Mouse (Mus musculus): ENCODE measurements around the gene Camta1. TPM values are rescaled to one million over a fixed set of nuclear protein-coding genes. Genes with fewer than 3 reads are reported as not detected.

Camta1 gene
- polyA plus RNA-seq, 1 experiment from 2014 or later = 83.5 TPM

- Histone ChIP-seq H3K4me1 (ENCODE audit: insufficient read depth, low read length) (peaks cover 10% of the 10 kb centered on the region), H3K4me3 (ENCODE audit: low read length) (no peak overlapping the region), H3K27ac (ENCODE audit: low read length) (no peak overlapping the region), H3K9me3 (ENCODE audit: low read length) (no peaks in the 10 kb centered on the region), H3K36me3 (ENCODE audit: insufficient read depth, low read length) (no peaks in the 10 kb centered on the region), H3K27me3 (ENCODE audit: insufficient read depth, low read length) (no peaks in the 10 kb centered on the region), H3K9ac (replicated peaks; ENCODE audit: low read length) (no peak overlapping the region), H3K4me2 (replicated peaks; ENCODE audit: low read depth, low read length) (no peak overlapping the region)
- peak; percentile 51; the same call in 1 of the 2 replicates for ATAC-seq (ENCODE audit: low FRiP score, low TSS enrichment)
- WGBS = 57% methylated on average over 4 of the region's 4 CpGs
These were observed 131.5 kb downstream of the Camta1 start for GRCm38 (mm10) chr4:151730037-151730759.

DNA sequence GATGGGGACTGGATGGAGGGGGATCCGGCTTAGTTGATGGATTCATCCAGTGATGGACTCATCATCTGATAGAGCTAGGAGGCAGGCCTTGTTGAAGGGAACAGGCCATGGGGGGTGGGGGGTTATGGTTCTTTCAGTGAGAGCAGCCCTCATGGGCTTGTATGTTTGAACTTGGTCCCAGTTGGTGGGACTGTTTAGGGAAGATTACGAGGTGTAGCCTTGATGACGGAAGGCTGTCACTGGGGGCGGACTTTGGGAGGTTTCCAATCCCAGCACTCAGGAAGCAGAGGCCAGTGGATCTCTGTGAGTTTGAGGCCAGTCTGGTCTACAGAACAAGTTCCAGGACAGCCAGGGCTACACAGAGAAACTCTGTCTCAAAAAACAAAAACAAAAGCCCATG, 132.6 kb downstream of the Camta1 start:
- no peak for ATAC-seq (ENCODE audit: low FRiP score, low TSS enrichment)
- H3K4me3 ChIP-seq (ENCODE audit: low read length) = no peak overlapping the region
- H3K9me3 ChIP-seq (ENCODE audit: low read length) = no peaks in the 10 kb centered on the region
- H3K9ac ChIP-seq (replicated peaks; ENCODE audit: low read length) = no peak overlapping the region
- no peak overlapping the region for H3K4me2 ChIP-seq (replicated peaks; ENCODE audit: low read depth, low read length)
- H3K27me3 ChIP-seq (ENCODE audit: insufficient read depth, low read length) = no peaks in the 10 kb centered on the region
- H3K4me1 ChIP-seq (ENCODE audit: insufficient read depth, low read length) = peaks cover 10% of the 10 kb centered on the region
- WGBS = 70% methylated on average over 4 of the region's 4 CpGs
- H3K27ac ChIP-seq (ENCODE audit: low read length) = no peak overlapping the region
- no peaks in the 10 kb centered on the region for H3K36me3 ChIP-seq (ENCODE audit: insufficient read depth, low read length)

DNA sequence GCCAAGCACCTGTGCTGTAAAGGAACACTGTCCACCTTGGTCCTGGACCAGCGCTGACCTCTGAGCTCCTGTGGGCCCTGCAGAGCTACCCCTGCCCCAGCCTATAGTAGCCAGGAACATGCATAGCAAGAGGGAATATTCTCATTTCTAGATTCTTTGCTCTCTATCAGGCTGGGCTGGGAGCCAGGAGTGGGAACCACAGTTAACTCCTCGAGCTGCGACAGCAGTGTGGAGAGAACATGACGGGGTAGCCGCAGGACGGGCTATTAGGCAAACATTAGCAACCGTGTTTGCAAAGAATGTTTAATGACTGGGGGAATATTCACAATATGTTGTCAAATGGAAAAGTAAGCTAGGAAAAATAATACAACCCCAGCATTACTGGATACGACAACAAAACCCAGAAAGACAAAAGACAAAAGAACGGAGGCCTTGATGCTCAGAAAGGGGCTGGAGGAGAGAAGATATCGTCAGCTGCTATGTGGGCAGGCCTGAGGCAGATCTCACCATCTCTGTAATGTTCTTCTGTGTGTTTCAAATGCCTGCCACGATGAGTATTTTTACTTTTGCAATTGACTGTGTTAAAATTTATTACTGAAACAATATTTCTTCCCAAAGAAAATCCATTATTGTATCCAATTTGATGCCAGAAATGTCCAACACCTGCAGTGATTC, 133.1 kb downstream of the Camta1 start:
- H3K4me2 ChIP-seq (replicated peaks; ENCODE audit: low read depth, low read length) = no peak overlapping the region
- H3K4me1 ChIP-seq (ENCODE audit: insufficient read depth, low read length) = peaks cover 10% of the 10 kb centered on the region
- no peaks in the 10 kb centered on the region for H3K27me3 ChIP-seq (ENCODE audit: insufficient read depth, low read length)
- WGBS = 78% methylated on average over 11 of the region's 11 CpGs
- H3K4me3 ChIP-seq (ENCODE audit: low read length) = no peak overlapping the region
- H3K27ac ChIP-seq (ENCODE audit: low read length) = no peak overlapping the region
- H3K36me3 ChIP-seq (ENCODE audit: insufficient read depth, low read length) = no peaks in the 10 kb centered on the region
- H3K9me3 ChIP-seq (ENCODE audit: low read length) = no peaks in the 10 kb centered on the region
- ATAC-seq (ENCODE audit: low FRiP score, low TSS enrichment) = no peak
- H3K9ac ChIP-seq (replicated peaks; ENCODE audit: low read length) = no peak overlapping the region

- Histone ChIP-seq H3K27me3 (ENCODE audit: insufficient read depth, low read length) (no peaks in the 10 kb centered on the region), H3K4me3 (ENCODE audit: low read length) (no peak overlapping the region), H3K36me3 (ENCODE audit: insufficient read depth, low read length) (no peaks in the 10 kb centered on the region), H3K4me1 (ENCODE audit: insufficient read depth, low read length) (no peaks in the 10 kb centered on the region), H3K9me3 (ENCODE audit: low read length) (no peaks in the 10 kb centered on the region), H3K27ac (ENCODE audit: low read length) (no peak overlapping the region), H3K9ac (replicated peaks; ENCODE audit: low read length) (no peak overlapping the region), H3K4me2 (replicated peaks; ENCODE audit: low read depth, low read length) (no peak overlapping the region)
- WGBS = 62% methylated on average over 2 of the region's 2 CpGs
- no peak for ATAC-seq (ENCODE audit: low FRiP score, low TSS enrichment)
These were observed 135.3 kb downstream of the Camta1 start for GRCm38 (mm10) chr4:151726396-151726795.

- H3K36me3 ChIP-seq (ENCODE audit: insufficient read depth, low read length) = no peaks in the 10 kb centered on the region
- no peak for ATAC-seq (ENCODE audit: low FRiP score, low TSS enrichment)
- H3K9me3 ChIP-seq (ENCODE audit: low read length) = no peaks in the 10 kb centered on the region
- no peak overlapping the region for H3K27ac ChIP-seq (ENCODE audit: low read length)
- peaks cover 3% of the 10 kb centered on the region for H3K4me1 ChIP-seq (ENCODE audit: insufficient read depth, low read length)
- no peaks in the 10 kb centered on the region for H3K27me3 ChIP-seq (ENCODE audit: insufficient read depth, low read length)
- no peak overlapping the region for H3K4me3 ChIP-seq (ENCODE audit: low read length)
- H3K9ac ChIP-seq (replicated peaks; ENCODE audit: low read length) = no peak overlapping the region
- no peak overlapping the region for H3K4me2 ChIP-seq (replicated peaks; ENCODE audit: low read depth, low read length)
These were observed 136.8 kb downstream of the Camta1 start for GRCm38 (mm10) chr4:151724897-151725296.

DNA sequence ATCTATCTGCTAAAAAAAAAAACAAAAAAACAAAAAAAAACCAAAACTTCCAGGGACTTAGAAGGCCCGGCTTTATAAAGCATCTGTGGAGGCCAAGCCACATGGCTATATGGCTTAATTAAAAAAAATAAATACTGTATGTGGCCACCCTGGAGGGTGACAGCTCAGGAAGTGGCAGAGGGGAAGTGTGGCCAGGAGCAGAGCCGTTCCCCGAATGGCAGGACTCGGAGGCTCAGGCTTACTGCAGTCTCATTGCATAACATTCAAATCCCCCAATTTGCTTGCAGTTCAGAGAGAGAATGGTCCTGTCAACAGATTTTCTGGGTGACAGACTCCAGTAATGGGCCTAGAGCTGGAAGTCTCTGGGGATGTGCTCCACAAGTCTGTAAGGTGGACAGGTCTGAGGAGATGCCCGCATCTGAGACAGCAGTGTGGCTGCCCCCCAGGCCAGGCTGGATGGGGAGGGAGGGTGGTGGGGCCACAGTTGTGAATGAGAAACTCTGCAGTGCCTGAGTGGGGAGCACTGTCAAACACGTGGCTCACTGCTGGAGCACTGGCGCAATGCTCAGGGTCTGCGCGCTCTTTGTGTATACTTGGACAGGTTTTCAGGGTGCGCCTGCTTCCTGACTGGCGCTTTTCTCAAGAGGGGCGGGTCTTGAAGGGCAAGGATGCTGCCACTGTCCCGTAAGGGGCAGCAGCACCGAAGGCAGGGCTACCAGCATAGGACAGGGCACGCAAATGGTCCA, 140.8 kb downstream of the Camta1 start:
- no peaks in the 10 kb centered on the region for H3K27me3 ChIP-seq (ENCODE audit: insufficient read depth, low read length)
- no peak overlapping the region for H3K4me2 ChIP-seq (replicated peaks; ENCODE audit: low read depth, low read length)
- no peak overlapping the region for H3K27ac ChIP-seq (ENCODE audit: low read length)
- no peaks in the 10 kb centered on the region for H3K9me3 ChIP-seq (ENCODE audit: low read length)
- no peaks in the 10 kb centered on the region for H3K36me3 ChIP-seq (ENCODE audit: insufficient read depth, low read length)
- H3K9ac ChIP-seq (replicated peaks; ENCODE audit: low read length) = no peak overlapping the region
- no peak for ATAC-seq (ENCODE audit: low FRiP score, low TSS enrichment)
- no peak overlapping the region for H3K4me3 ChIP-seq (ENCODE audit: low read length)
- H3K4me1 ChIP-seq (ENCODE audit: insufficient read depth, low read length) = peaks cover 18% of the 10 kb centered on the region
- 81% methylated on average over 15 of the region's 15 CpGs for WGBS

GRCm38 (mm10) chr4:151718866-151719475, 142.7 kb downstream of the Camta1 start:
- Histone ChIP-seq H3K4me1 (ENCODE audit: insufficient read depth, low read length) (peaks cover 18% of the 10 kb centered on the region), H3K36me3 (ENCODE audit: insufficient read depth, low read length) (no peaks in the 10 kb centered on the region), H3K9ac (replicated peaks; ENCODE audit: low read length) (no peak overlapping the region), H3K27me3 (ENCODE audit: insufficient read depth, low read length) (no peaks in the 10 kb centered on the region), H3K9me3 (ENCODE audit: low read length) (no peaks in the 10 kb centered on the region), H3K4me3 (ENCODE audit: low read length) (no peak overlapping the region), H3K4me2 (replicated peaks; ENCODE audit: low read depth, low read length) (peak overlapping the region; percentile 16; the same call in 1 of the 2 replicates), H3K27ac (ENCODE audit: low read length) (no peak overlapping the region)
- ATAC-seq (ENCODE audit: low FRiP score, low TSS enrichment) = peak; percentile 18; the same call in 1 of the 2 replicates
- WGBS = 17% methylated on average over 21 of the region's 21 CpGs

DNA sequence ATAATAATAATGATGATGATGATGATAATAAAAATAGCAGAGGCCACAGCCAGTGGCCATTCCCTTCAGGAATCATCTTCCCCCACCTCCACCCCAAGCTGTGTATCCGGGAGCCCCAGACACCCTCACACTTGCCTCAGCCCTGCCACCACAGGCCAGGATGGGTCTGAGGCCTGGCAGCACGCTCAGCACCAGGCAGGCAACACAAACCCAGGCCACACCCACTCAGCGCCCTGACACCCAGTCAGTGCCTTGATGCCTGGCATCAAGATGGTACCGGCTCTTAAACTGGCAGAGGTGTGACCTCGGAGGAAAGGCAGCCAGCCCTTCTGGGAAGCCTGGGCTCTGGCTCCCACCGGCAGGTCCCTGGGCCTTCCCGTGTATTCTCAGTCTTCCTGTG, 143.8 kb downstream of the Camta1 start:
- H3K4me1 ChIP-seq (ENCODE audit: insufficient read depth, low read length) = peaks cover 18% of the 10 kb centered on the region
- no peak overlapping the region for H3K9ac ChIP-seq (replicated peaks; ENCODE audit: low read length)
- H3K4me3 ChIP-seq (ENCODE audit: low read length) = no peak overlapping the region
- no peaks in the 10 kb centered on the region for H3K9me3 ChIP-seq (ENCODE audit: low read length)
- WGBS = 63% methylated on average over 7 of the region's 7 CpGs
- H3K27ac ChIP-seq (ENCODE audit: low read length) = no peak overlapping the region
- H3K4me2 ChIP-seq (replicated peaks; ENCODE audit: low read depth, low read length) = no peak overlapping the region
- ATAC-seq (ENCODE audit: low FRiP score, low TSS enrichment) = no peak
- H3K36me3 ChIP-seq (ENCODE audit: insufficient read depth, low read length) = no peaks in the 10 kb centered on the region
- H3K27me3 ChIP-seq (ENCODE audit: insufficient read depth, low read length) = no peaks in the 10 kb centered on the region

DNA sequence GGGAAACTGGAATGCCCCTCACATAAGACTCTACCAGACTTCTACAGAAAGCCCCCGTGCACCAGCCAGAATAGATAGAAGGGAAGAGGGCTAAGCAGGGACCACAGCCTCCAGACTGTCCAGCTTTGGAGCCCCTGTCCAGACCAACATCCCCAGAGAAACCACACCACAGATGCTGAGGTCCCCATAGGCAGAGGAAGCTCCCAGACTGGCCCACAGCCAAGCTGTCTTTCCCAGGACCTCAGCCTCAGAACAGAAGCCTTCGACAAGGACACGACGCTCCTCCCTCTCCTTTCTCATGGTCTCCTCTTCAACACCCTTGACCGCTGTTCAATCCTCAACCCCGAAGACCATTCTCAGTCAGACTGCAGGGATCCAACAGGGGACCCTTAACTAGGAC, 148.0 kb downstream of the Camta1 start:
- WGBS = 82% methylated on average over 6 of the region's 6 CpGs
- Histone ChIP-seq H3K4me3 (ENCODE audit: low read length) (no peak overlapping the region), H3K9me3 (ENCODE audit: low read length) (no peaks in the 10 kb centered on the region), H3K36me3 (ENCODE audit: insufficient read depth, low read length) (no peaks in the 10 kb centered on the region), H3K9ac (replicated peaks; ENCODE audit: low read length) (no peak overlapping the region), H3K4me1 (ENCODE audit: insufficient read depth, low read length) (peaks cover 4% of the 10 kb centered on the region), H3K27me3 (ENCODE audit: insufficient read depth, low read length) (no peaks in the 10 kb centered on the region), H3K27ac (ENCODE audit: low read length) (no peak overlapping the region), H3K4me2 (replicated peaks; ENCODE audit: low read depth, low read length) (no peak overlapping the region)
- ATAC-seq (ENCODE audit: low FRiP score, low TSS enrichment) = no peak

All from kidney, embryonic 16.5 days (tissue).